Mouse (Mus musculus) liver, adult (tissue): Measurements from ENCODE around the gene Sult6b1.

Experiments used
- GATA4 ChIP-seq: IDR thresholded peaks from 2 replicates; pipeline ENCODE4 v1.6.1; 2014; ENCODE audit warnings: mild to moderate bottlenecking, low read length; ENCODE audit not compliant: insufficient replicate concordance

Sult6b1 gene

DNA sequence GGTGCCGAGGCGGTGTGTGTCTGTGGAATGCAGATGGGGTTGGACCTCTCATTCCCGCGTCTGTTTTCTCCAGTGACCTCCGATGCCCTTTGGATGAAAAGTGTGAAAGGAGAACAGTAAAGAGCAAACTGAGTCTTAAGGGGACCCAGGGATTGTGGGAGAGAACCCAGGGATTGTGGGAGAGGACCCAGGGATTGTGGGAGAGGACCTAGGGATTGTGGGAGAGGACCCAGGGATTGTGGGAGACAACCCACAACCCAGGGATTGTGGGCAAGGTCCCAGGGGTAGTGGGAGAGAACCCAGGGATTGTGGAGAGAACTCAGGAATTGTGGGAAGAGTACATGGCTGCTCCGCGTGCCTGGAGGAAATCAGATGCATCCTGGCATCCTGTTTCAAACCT, 11.8 kb downstream of the Sult6b1 start:
- no peak for TF ChIP-seq GATA4

DNA sequence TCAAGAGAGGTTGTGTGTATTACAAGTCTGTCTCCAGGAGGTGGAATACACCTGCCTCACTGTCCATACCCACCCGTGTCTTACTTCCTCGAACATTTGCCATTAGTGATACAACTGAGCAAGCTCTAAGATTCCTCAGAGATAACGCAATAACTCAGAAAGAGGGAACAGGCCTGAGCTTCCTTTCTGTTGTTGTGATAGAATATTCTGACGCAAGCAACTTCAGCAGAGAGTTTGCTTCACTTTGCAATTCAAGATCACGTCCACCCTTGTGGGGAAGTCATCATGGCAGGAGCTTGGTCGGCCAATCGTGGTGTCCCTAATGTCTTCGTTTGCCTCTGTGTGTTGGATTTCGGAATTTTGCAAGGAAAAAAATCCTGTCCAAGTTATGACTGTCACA, 15.8 kb downstream of the Sult6b1 start:
- no peak for TF ChIP-seq GATA4

DNA sequence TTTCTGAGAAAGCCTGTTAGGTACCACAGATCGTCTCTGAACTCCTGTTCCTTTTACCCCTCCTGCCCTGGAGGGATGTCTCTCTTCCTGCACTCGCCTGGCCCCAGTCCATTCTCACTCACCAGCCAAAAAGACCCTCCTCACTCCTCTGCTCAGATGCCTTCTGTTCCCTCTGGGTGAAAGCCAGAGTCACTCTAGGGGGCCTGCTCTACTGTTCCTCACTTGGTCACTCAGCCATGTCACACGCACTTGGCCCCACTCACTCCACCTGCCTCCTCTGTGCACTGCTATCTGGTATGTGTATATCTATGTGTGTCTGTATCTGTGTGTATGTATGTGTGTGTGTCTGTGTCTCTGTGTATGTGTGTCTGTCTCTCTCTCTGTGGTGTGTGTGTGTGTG, 17.6 kb downstream of the Sult6b1 start:
- TF ChIP-seq GATA4 = no peak

DNA sequence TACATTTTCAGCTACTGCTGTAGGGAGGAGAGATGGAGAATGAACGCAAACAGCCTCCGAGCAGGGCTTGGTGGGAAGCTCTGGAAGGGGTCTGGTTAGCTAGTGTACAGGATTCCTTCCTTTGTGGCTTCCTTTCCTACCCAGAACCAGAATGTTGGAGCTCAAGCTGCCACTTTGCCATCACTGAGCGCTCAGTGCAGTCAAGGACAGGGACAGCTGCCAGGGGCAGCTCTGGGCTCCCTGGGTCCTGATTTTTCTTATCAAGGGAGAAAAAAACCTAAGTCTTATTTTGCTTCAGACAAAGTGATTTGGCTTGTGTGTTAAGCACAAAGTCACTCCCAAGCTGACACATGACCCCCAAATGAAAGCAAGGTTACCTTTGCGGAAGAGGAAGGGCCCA, 18.2 kb downstream of the Sult6b1 start:
- no peak for TF ChIP-seq GATA4

DNA sequence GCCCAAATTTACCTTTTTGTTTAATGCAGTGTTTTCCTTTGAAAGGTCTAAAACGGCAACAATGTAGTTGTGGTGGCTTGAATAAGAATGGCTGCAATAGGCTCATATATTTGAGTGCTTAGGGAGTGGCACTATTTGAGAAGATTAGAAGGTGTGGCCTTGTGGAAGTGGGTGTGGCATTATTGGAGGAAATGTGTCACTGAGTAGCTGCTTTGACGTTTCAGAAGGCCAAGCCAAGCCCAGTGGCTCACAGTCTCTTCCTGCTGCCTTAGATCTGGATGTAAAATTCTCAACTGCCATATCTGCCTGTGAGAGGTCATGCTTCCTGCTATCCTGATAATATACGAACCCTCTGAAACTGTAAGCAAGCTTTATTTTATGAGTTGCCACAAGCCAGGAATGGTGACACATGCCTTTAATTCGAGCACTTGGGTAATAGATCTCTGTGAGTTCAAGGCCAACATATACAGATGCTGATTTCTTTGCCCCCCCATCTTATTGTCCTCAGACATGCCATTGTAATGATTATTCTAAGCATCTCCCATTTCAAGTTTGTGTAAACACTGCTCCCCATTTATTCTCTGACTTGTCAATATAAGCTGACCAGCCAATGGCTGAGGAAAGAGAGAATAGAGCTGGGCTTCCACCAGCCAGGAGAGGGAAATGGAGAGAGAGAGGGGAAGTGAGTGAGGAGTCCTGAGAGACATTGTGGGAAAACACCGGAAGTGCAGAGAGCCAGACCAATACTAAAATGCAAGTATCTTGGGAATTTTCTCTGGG, 21.3 kb downstream of the Sult6b1 start:
- TF ChIP-seq GATA4 = no peak

DNA sequence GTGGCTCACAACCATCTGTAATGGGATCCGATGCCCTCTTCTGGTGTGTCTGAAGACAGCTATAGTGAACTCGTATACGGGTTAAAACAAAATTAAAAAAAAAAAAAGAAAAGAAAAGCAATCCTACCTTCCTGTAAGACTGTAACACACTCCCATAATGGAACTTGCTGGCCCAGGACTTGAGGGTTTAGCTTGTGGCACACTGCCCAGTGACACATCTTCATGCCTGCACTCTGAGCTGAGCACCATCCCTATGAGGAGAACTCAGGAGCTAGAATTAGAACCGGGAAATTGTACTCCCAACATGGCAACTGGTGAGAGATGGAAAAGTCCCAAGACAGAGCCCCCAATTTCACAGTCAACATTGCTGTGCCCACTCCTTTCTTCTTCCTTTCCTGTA, 23.5 kb downstream of the Sult6b1 start:
- no peak for TF ChIP-seq GATA4

DNA sequence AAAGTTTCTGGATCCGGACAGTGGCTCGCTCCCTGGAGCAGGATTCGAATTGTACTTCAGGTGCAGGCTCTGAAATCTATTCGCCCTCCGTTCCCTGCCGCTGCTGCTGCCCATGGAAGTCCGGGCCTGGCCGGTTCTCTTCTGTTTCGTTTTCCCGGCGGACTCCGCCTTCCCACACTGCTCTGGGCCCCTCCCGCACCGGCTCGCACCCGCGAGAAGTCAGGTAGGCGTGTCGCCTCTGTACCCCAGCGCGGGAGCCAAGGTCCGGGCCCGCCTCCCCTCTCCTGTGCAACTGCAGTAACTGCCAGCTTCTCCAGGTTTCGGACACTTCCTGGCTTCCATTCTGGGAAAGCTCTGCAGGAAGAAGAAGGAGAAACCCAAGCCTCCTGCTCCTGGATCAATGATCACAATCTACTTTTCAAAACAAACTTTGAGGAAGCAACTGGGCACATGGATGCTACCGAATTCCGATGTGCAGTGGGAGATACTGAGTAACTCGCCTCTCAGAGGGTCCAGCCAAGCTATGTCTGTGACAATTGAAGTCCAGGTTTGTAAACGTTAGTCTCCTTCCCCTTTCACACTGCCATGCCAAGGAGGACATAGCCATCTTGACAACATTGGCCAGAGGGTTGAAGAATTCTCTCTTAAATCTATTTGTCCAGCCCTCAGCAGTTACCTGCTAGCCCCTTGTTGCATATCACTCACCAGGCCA, 24.2 kb downstream of the Sult6b1 start, which contains the start of gene Eif2ak2:
Eif2ak2 (minus strand) TSS at position 173 of the 712 bp plus-strand sequence.
- peak; percentile 27; the same call in 1 of the 2 replicates for TF ChIP-seq GATA4

DNA sequence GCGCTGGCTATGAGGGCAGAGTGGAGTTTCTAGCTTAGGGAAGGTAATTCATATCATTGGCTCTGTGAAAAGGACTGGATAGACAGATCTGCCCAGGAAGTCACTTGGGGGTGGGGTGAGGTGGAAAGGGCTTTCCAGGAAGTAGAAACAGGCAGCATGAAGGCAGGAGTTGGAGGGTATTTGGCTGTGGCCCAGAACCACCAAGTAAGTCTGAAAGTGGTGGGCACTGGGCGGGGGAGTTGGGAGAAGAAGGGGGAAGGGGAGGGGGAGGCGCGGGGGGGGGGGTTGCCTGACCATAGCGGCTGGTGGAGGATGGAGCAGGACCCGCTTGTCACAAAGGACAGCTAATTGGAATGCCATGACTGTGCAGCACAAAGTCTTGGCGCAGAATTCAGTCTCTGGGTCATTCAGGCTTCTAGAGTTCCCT, 24.9 kb downstream of the Sult6b1 start:
- TF ChIP-seq GATA4 = no peak

DNA sequence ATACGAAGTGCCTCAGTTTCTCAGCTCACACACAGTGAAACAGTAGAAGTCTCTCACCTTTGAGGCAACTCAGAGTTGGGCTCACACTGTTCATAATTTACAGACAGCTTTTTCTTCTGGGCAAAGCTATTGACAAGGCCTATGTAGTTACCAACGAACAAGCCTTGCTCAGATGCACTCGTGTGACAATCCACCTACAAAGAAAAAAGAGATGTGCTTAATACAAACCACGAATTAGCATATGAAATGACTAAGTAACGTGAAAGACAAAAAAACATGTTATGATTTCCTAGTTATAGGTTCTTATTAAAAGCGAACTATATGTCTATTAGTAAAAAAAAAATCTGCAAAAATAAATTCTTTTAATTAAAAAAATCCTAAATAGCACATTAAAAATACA, 32.9 kb downstream of the Sult6b1 start:
- no peak for TF ChIP-seq GATA4

DNA sequence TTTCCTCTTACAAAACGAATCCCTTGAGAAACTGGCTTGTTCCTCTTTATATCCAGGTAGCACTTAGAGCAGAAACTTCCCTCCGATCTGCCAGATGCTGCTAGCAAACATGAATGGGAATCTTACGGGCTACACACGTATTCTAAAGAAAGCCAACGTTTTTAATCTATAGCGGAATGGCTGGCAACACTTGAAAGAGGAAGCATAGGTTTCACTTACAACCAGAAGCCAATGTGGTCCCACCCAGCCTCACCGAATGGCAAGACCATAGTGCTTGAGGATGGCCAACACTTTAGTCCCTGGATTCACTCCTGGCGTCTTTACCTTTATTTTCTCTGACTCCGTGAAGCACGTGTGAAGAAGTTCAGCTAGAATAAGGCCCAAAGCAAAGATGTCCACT, 50.5 kb downstream of the Sult6b1 start:
- TF ChIP-seq GATA4 = no peak

DNA sequence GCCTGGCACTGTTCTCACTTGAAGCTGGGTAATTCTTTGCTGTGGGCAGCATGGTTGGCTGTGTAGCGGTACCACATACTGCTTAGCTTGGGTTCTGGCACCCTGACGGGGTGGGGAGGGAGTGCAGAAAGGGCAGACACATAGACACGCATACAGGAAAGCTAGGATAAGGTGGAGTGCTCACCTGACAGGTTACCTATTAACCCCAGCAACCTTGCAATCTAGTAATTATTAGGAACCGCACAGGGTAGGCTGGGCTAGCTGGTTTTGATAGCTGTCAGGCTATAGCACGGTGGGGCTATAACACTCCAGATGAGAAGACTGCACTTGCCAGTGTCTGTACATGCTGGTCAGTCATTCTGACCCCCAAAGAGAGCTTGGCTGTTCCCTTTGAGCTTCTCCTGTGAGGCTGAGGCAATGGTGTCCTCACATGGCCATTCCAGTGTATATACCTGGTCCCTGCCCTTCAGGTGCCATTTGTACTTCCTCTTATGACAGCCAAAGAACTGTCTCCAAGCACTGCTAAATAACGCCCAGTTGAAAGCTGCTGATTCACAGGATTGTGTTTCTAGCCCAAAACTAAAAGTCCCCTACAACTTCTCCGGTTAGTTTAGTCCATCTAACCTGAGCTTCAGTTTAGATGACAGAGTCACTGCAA, 64.4 kb downstream of the Sult6b1 start:
- no peak for TF ChIP-seq GATA4

DNA sequence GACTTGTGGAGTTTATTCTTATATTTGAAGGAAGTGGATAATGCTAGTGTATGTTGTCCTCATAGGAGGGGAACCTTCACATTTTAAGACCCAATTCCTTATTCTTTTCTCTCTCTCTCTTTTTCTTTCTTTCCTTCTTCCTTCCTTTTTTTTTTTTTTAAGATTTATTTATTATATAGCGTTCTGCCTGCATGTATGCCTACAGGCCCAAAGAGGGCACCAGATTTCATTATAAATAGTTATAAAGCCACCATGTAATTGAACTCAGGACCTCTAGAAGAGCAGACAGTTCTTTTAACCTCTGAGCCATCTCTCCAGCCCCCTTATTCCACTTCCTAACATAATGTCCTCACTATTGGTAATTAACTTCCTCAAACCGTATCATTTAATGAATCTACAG, 70.7 kb downstream of the Sult6b1 start:
- no peak for TF ChIP-seq GATA4

DNA sequence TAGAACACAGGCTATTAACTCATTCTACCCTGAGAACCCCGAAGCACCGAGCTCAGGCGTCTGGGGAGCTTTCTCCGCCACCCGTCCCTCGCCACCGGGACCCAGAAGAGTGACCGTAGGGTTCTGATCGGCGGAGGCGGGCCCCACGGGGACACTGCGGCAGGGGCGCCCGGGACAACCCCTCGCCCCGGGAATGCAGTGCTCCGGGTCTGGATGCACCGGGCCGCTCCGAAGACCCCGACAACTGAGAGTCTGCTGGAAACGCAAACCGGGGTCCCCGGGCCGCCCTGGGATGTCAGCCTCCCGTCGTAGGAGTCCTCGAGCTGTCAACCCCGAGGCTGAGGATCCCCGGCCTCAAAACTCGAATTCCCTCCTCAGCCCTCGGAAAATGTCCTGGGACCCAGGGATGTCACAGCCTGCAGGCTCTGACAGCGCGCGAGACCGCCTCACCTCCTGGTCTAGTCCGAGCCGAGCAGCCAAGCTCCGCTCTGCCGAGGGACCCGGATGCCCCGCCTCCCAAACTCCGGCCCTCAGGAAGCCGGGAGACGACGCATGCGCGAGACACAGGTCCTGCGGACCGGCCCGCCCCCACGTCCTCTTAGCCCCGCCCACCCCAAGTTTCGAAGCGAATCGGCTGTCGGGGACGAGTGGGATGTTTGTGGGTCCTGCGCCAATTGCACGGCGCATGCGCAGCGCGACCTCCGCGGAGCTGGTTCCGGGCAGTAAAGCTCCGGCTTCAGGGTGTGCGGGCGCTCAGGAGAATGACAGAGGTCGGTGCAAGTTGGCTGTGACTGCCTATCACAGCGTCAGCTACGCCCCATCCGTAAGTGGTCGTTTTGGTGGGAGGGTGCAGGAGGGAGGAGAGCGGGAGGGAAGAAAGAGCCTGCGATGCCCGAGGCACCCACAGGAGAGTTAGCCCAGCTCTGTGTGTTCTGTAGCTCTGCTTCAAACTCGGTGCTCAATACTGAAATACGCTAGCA, 71.6 kb downstream of the Sult6b1 start, which contains the start of the genes Heatr5b and Gpatch11:
Heatr5b (minus strand) TSS at position 509 of the 980 bp plus-strand sequence.
Gpatch11 (plus strand) TSS at position 712 of the 980 bp plus-strand sequence.
- TF ChIP-seq GATA4 = no peak
